Mouse (Mus musculus): ENCODE data around the gene 1700001F09Rik. TPM values are rescaled to one million over a fixed set of nuclear protein-coding genes. Genes with fewer than 3 reads are reported as not detected.
"Not testable (repeated sequence)": the region's sequence is repeated elsewhere in the genome, so short reads cannot be mapped to it uniquely, and the experiment has no call there.

1700001F09Rik gene
- total RNA-seq (2021) = not detected
- long read RNA-seq, experiment 1 = 0 reads
- long read RNA-seq, experiment 2 = 0 reads

- not testable (repeated sequence) for DNase-seq (ENCODE audit: low spot score)
Measured at GRCm38 (mm10) chr14:43347711-43348110, at the start of gene 1700001F09Rik. TSS of gene 1700001F09Rik (minus strand) at chr14:43347811.

GRCm38 (mm10) chr14:43361713-43362112 is 14.1 kb upstream of the 1700001F09Rik start:
- not testable (repeated sequence) for DNase-seq (ENCODE audit: low spot score)

GRCm38 (mm10) chr14:43359246-43359645 is 11.6 kb upstream of the 1700001F09Rik start:
- not testable (repeated sequence) for DNase-seq (ENCODE audit: low spot score)

- DNase-seq (ENCODE audit: low spot score) = not testable (repeated sequence)
Measured at GRCm38 (mm10) chr14:43357496-43357895, 9.9 kb upstream of the 1700001F09Rik start.

GRCm38 (mm10) chr14:43352944-43353343 is 5.3 kb upstream of the 1700001F09Rik start:
- not testable (repeated sequence) for DNase-seq (ENCODE audit: low spot score)

GRCm38 (mm10) chr14:43337646-43338045 is 10.0 kb downstream of the 1700001F09Rik start:
- not testable (repeated sequence) for DNase-seq (ENCODE audit: low spot score)

- DNase-seq (ENCODE audit: low spot score) = not testable (repeated sequence)
Measured at GRCm38 (mm10) chr14:43331362-43331880, 16.2 kb downstream of the 1700001F09Rik start.

- DNase-seq (ENCODE audit: low spot score) = not testable (repeated sequence)
Measured at GRCm38 (mm10) chr14:43328603-43329002, 19.0 kb downstream of the 1700001F09Rik start.

- DNase-seq (ENCODE audit: low spot score) = not testable (repeated sequence)
Measured at GRCm38 (mm10) chr14:43319516-43319915, 28.1 kb downstream of the 1700001F09Rik start.

- DNase-seq (ENCODE audit: low spot score) = not testable (repeated sequence)
Measured at GRCm38 (mm10) chr14:43293503-43293902, 54.1 kb downstream of the 1700001F09Rik start, which contains the start of gene Gm8127. TSS of gene Gm8127 (minus strand) at chr14:43293832.

Other genes with a start within 250 kb of the 1700001F09Rik start
- gene Gm8104, start 247.2 kb downstream of the 1700001F09Rik start, total RNA-seq (2021) = not detected
- not detected for gene Gm7233, start 167.9 kb downstream of the 1700001F09Rik start, total RNA-seq (2021)
- not detected for gene Gm8122, start 112.5 kb downstream of the 1700001F09Rik start, total RNA-seq (2021)
- not detected for gene Gm8126, start 89.2 kb downstream of the 1700001F09Rik start, total RNA-seq (2021)
- not detected for gene Gm9732, start 72.8 kb downstream of the 1700001F09Rik start, total RNA-seq (2021)
- gene Gm8127, start 54.0 kb downstream of the 1700001F09Rik start, total RNA-seq (2021) = not detected
- not detected for gene Gm8138, start 68.5 kb upstream of the 1700001F09Rik start, total RNA-seq (2021)
- gene Gm5799, start 195.8 kb upstream of the 1700001F09Rik start, total RNA-seq (2021) = not detected
- gene Gm17654, start 231.3 kb upstream of the 1700001F09Rik start, total RNA-seq (2021) = not detected

All from gastrocnemius, adult 18-20 months (tissue).